Mouse (Mus musculus) urinary bladder, postnatal 4 days (tissue): ENCODE data around the gene Olfr620.

Experiments used
- DNase-seq, 2 experiments: peaks; one replicate each; pipeline ENCODE4 v3.0.0; 2021 to 2022; ENCODE audit warnings: low spot score in 2 of 2

The Olfr620 gene

GRCm38 (mm10) chr7:103612434-103612833, at the start of gene Olfr620:
TSS of gene Olfr620 (minus strand) at chr7:103612534.
- no peak for DNase-seq

- DNase-seq: no peak
These were observed 31.7 kb upstream of the Olfr620 start for GRCm38 (mm10) chr7:103644070-103644469.

- DNase-seq: no peak
These were observed 30.3 kb upstream of the Olfr620 start, which contains the start of gene Olfr622 for GRCm38 (mm10) chr7:103642602-103643001. TSS of gene Olfr622 (minus strand) at chr7:103642702.

GRCm38 (mm10) chr7:103636795-103637194, 24.5 kb upstream of the Olfr620 start:
- DNase-seq: no peak

- DNase-seq: no peak
These were observed 4.9 kb downstream of the Olfr620 start for GRCm38 (mm10) chr7:103607425-103607824.

DNA sequence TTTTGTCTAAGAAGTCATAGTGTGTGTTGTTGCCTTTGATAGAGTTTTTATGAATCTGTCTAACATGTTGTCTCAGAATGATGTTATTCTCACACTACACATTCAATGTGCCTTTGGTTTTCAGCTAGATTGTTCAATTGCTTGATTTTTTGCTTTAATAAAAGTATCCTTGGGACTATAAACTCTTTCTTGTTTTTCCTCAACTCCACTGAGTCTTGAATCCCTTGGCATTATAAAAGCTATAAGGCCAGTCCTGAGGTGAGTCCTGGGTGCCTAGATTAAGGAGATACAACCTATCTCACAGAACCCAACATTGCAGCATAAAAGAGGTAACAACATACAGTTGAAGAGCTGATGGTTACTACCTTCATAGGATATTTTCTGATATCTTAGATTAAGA, 12.1 kb downstream of the Olfr620 start, which contains the start of gene Olfr619:
Gene Olfr619 (plus strand): TSS at position 301 of the 400 bp plus-strand sequence.
- DNase-seq: no peak

- no peak for DNase-seq
These were observed 22.5 kb downstream of the Olfr620 start, which contains the start of gene Olfr618 for GRCm38 (mm10) chr7:103589803-103590202. TSS of gene Olfr618 (plus strand) at chr7:103590103.

DNA sequence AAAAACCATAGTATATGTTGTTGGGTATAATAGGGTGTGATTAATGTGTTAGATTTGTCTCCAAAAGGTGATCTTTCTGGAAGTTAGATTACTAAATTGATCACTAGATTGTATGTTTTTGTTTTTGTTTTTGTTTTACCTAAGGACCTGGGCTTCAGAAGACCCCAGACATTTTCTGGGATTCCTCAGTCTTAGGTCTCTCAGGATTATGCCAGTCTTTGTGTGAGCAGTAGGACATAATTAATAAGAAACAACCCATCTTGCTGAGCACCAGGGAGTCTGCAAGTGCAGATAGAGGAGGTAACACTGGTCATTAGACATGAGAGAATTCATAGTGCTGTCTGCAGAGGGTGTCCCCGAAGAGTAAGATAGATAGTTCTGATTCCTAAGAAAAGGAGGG, 39.6 kb downstream of the Olfr620 start, which contains the start of gene Olfr617:
Gene Olfr617 (plus strand): TSS at position 301 of the 400 bp plus-strand sequence.
- no peak for DNase-seq

GRCm38 (mm10) chr7:103569043-103569442, 43.3 kb downstream of the Olfr620 start, which contains the start of gene Olfr616:
TSS of gene Olfr616 (minus strand) at chr7:103569143.
- no peak for DNase-seq

DNA sequence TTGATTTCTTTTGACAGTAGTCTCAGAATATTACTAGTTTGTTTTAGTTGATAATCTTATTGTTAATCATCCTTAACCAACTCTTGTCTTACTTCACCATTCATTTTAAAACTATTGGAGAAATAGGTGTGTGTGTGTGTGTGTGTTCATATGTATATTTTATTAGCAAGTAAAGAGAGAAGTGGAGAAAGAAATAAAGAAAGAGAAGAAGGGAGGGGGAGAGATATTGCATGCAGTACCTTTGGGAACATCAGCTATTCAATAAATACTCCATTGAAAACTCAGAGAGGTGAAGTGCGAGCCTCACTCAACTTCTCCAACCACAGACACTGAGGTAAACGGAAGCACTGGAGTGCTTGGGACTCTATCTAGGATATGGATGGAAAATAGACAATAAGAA, 56.6 kb downstream of the Olfr620 start, which contains the start of gene Olfr615:
Gene Olfr615 (plus strand): TSS at position 301 of the 400 bp plus-strand sequence.
- no peak for DNase-seq
